Mouse (Mus musculus) Muller cell, postnatal 12 days (primary cell): ENCODE results near the gene Pycr2.
"Not testable (repeated sequence)": the region's sequence is repeated elsewhere in the genome, so short reads cannot be mapped to it uniquely, and the experiment has no call there.

Experiments
- DNase-seq: peaks from one replicate; pipeline ENCODE4 v3.0.0-alpha.2; 2015; ENCODE audit errors: inconsistent ontology term

The Pycr2 gene

DNA sequence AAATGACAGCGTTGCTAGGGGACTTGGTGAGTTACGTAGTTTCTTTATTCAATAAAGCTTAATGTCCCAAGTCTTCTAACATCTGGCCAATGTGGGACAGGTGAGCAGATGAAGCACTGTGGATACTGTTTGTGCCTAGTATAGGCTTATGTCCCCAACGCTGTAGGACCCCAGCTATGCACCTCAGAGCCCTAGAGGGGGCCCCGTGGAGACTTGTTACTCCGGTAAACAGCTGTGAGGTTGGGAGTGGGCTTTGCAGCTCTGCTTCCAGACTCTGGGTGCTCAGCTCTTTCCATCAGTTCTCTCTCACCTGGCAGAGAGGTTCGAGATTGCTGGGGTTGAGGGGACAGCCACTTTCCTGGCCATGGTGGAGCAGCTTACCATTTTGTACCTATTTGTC is 1.2 kb downstream of the Pycr2 start:
- DNase-seq, result no peak

GRCm38 (mm10) chr1:180905876-180906275 is 1.8 kb downstream of the Pycr2 start:
- DNase-seq, result no peak

DNA sequence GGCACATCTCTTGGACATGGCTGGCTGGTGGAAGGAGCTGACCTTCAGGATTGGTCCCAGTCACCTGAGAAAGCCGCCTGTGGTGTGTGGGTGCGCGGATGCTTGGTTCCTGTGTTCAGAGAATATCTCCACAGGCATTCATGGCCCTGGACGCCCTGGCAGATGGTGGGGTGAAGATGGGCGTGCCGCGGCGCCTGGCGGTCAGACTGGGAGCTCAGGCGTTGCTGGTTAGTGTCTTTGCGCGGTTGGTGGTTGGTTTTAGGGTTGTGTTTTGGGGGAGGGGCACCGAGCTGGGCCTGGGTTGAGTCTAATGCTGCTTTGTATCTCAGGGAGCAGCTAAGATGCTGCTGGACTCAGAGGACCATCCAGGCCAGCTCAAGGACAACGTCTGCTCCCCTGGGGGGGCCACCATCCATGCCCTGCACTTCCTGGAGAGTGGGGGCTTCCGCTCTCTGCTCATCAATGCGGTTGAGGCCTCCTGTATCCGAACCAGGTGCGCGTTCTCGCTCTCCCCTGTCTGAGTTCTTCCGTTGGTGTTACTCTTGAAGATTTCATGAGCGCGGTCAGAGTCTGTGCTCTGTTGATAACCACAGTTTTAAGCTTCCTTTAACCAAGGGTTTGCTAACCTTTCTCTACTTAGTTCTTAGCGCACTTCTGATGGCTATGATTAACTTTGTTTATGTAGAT is 2.5 kb downstream of the Pycr2 start:
- no peak for DNase-seq

GRCm38 (mm10) chr1:180911138-180911537 is 7.0 kb downstream of the Pycr2 start:
- peak; percentile 42 for DNase-seq

- DNase-seq, result no peak
Observed at GRCm38 (mm10) chr1:180911653-180912287, 7.7 kb downstream of the Pycr2 start.

DNA sequence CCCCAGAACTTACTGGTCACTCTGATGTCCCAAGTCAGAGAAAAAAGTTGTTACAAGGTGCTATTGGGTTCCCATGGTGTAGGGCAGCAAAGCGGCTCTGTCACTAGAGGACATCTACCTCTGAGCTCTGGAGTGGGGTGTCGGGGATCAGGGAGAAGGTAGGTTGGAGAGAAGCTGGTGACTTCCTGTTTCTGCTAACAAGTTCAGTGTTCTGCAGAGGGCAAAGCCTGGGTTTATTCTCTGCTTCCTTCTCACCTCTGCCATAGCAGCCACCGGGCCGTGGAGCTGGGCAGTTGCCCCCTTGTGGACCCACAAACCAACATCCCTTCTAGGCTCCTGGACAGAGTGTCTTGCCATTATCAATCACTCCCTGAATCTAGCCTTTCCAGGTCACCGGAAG is 8.7 kb downstream of the Pycr2 start:
- no peak for DNase-seq

GRCm38 (mm10) chr1:180913797-180914196 is 9.7 kb downstream of the Pycr2 start:
- peak; percentile 88 for DNase-seq

GRCm38 (mm10) chr1:180916425-180916824 is 12.3 kb downstream of the Pycr2 start:
- DNase-seq, result no peak

- peak; percentile 33 for DNase-seq
Observed at GRCm38 (mm10) chr1:180917053-180917452, 13.0 kb downstream of the Pycr2 start.

DNA sequence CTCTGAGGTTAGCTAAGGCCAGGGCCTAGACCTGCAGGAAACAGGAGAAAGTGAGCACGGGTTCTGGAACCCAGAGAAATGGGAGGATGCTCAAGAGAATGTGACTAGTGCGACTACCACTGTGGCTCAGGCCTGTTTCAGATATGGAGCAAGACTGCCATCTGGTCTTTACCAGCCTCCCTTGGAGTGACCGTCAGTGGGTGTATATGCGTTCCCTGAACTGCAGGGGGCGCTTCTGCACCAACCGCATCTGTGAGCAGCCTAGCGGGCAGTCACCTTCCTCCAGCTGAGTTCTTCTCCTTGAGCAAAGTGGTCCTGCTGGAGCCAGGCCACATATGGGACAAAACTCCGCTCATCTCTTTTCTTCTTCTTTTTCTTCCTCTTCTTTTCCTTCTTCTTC is 15.6 kb downstream of the Pycr2 start:
- no peak for DNase-seq

- no peak for DNase-seq
Observed at GRCm38 (mm10) chr1:180922273-180923048, 18.4 kb downstream of the Pycr2 start.

GRCm38 (mm10) chr1:180924737-180925136 is 20.6 kb downstream of the Pycr2 start:
- DNase-seq, result no peak

DNA sequence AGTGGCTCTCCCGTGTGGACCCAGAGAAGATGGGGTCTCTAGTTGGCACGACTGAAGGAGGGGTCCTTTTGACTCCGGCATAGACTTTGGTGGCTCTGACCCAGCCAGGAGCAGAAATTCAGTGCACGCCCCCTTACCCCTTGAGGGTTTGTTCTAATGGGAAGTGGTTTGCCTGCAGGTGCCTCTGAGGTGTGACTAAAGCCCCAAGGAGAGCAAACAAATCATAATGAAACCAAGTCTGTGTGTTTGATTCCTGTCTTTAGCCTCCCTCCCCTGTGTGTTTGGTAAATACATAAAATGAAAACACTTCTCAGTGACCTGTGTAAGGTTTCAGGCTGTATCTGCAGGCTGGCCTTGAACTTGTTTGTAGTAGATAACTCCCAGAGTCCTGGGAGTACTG is 22.2 kb downstream of the Pycr2 start:
- DNase-seq, result no peak

DNA sequence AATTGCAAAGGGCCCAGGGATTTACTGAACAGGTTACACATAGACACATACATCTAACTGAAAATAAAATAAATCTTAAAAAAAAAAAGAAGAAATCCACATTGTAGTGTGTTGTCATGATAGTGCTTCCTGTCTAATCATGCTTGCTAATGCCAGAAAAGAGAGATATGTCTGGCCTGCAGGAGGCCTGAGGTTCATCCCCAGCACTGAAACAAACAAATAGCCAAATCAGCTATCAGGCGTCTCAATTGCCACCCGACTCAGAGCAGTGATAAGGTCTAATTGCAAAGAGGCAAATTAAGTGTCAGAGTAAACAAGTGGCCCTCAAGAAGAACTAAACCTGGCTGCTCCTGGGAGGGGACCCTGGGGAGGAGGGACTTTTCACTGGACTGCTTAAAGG is 25.5 kb downstream of the Pycr2 start:
- DNase-seq, result no peak

DNA sequence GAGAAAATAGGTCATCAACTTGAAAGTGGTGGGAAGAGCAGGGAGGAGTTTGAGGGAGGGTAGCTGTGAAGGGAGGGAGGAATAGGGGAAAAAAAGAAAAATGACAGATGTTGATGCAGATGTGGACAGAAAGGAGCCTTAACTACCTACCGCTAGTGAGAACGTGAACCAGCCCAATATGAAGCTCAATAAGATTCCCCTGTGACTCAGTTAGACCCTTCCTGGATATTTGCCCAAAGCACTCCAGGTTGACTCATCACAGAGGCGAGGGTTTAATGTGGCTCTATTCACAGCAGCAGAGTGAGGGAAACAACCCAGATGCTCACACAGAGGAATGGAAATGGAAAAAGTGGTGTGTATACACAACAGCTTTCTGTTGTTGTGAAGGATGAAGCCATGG is 27.0 kb downstream of the Pycr2 start:
- DNase-seq, result peak; percentile 76

- no peak for DNase-seq
Observed at GRCm38 (mm10) chr1:180933659-180934058, 29.6 kb downstream of the Pycr2 start.

DNA sequence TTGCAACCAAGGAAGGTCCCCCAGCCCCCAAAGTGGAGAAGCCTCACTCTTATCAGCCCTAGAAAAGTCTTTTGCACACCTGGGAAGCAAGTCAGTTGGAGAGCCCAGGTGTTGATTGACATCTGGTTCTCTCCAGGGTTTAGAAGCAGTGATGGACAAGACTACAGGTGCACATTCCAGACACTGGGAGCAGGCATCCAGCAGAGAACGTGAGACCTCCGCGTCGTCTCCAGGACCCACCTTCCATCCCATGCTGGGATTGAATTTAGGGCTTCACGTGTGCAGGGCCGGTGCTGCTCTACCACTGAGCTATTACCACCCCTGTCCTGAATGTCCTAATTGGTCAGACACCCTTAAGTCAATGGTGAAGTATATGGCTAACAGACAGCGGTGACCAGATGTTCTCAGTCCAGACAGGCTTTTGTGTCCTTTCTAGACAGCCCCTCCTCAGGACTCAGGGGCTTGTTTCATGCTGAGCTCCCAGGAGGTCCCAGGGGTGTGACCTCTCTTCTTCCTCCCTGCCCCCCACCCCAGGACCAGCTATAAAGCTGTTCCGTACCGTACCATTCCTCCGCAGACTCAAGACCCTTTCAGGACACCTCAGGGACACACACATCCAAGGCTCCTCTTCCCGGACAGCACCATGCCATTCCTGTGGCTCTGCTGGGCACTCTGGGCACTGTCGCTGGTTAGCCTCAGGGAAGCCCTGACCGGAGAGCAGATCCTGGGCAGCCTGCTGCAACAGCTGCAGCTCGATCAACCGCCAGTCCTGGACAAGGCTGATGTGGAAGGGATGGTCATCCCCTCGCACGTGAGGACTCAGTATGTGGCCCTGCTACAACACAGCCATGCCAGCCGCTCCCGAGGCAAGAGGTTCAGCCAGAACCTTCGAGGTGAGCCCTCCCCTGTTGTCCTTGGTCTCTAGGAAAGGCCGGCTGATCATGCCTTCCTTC is 30.6 kb downstream of the Pycr2 start, which contains the start of gene Lefty1:
Gene Lefty1, plus strand, starts transcription at position 556 of the 953 bp plus-strand sequence.
- DNase-seq, result no peak

- peak; percentile 80 for DNase-seq
Observed at GRCm38 (mm10) chr1:180936610-180937398, 32.7 kb downstream of the Pycr2 start.

GRCm38 (mm10) chr1:180937631-180938030 is 33.5 kb downstream of the Pycr2 start:
- not testable (repeated sequence) for DNase-seq

DNA sequence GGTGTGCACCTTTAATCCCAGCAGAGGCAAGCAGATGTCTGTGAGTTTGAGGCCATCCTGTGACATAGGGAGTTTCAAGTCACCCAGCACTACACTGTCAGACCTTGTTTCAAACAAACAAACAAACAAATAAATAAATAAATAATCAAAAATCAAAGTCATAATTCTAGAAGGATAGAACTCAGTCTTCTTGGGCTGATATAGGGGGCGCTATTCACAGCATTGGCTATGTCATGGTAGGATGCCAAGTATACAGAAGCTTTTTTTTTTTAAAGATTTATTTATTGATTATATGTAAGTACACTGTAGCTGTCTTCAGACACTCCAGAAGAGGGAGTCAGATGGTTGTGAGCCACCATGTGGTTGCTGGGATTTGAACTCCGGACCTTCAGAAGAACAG is 34.7 kb downstream of the Pycr2 start:
- not testable (repeated sequence) for DNase-seq
